Mouse (Mus musculus) heart, adult 8-10 months (tissue): ENCODE results near the gene Reep1. TPM values are rescaled to one million over a fixed set of nuclear protein-coding genes. Genes with fewer than 3 reads are reported as not detected.

Experiments
- DNase-seq: peaks from one replicate; pipeline ENCODE4 v3.0.0; 2022; ENCODE audit warnings: low spot score
- total RNA-seq, 4 experiments: library from RNA; stranded (reverse); gene quantifications; 2 replicates each; pipeline ENCODE4 v1.2.4; 2022

Reep1 gene
- total RNA-seq: 10 to 100 TPM; 16.2 to 20.0 (median 18.0) TPM

- peak; percentile 13 for DNase-seq
These were observed at the start of gene Reep1 for GRCm38 (mm10) chr6:71707511-71708501. Gene Reep1 (plus strand): TSS chr6:71707561.

- DNase-seq: peak; percentile 25
These were observed 49.1 kb upstream of the Reep1 start for GRCm38 (mm10) chr6:71658290-71658689.

- no peak for DNase-seq
These were observed 42.9 kb upstream of the Reep1 start for GRCm38 (mm10) chr6:71664511-71664910.

GRCm38 (mm10) chr6:71673166-71673565, 34.2 kb upstream of the Reep1 start:
- DNase-seq: no peak

- no peak for DNase-seq
These were observed 28.5 kb upstream of the Reep1 start for GRCm38 (mm10) chr6:71678891-71679290.

GRCm38 (mm10) chr6:71695150-71695549, 12.2 kb upstream of the Reep1 start:
- no peak for DNase-seq

- no peak for DNase-seq
These were observed 11.8 kb upstream of the Reep1 start for GRCm38 (mm10) chr6:71695599-71695998.

- no peak for DNase-seq
These were observed 490 bp upstream of the Reep1 start for GRCm38 (mm10) chr6:71706871-71707270.

- no peak for DNase-seq
These were observed 1.2 kb downstream of the Reep1 start for GRCm38 (mm10) chr6:71708528-71708927.

GRCm38 (mm10) chr6:71710323-71710722, 3.0 kb downstream of the Reep1 start:
- no peak for DNase-seq

- DNase-seq: no peak
These were observed 3.8 kb downstream of the Reep1 start for GRCm38 (mm10) chr6:71711201-71711600.

- DNase-seq: no peak
These were observed 6.2 kb downstream of the Reep1 start for GRCm38 (mm10) chr6:71713532-71713931.

- no peak for DNase-seq
These were observed 7.6 kb downstream of the Reep1 start for GRCm38 (mm10) chr6:71715006-71715405.

- DNase-seq: no peak
These were observed 9.1 kb downstream of the Reep1 start for GRCm38 (mm10) chr6:71716434-71716833.

GRCm38 (mm10) chr6:71718322-71718721, 11.0 kb downstream of the Reep1 start:
- DNase-seq: no peak

GRCm38 (mm10) chr6:71719302-71719701, 11.9 kb downstream of the Reep1 start:
- DNase-seq: no peak

- no peak for DNase-seq
These were observed 15.6 kb downstream of the Reep1 start for GRCm38 (mm10) chr6:71722988-71723387.

- DNase-seq: no peak
These were observed 16.2 kb downstream of the Reep1 start for GRCm38 (mm10) chr6:71723555-71723954.

- no peak for DNase-seq
These were observed 19.3 kb downstream of the Reep1 start for GRCm38 (mm10) chr6:71726710-71727109.

GRCm38 (mm10) chr6:71728306-71728705, 20.9 kb downstream of the Reep1 start:
- DNase-seq: peak; percentile 11

GRCm38 (mm10) chr6:71734910-71735599, 27.7 kb downstream of the Reep1 start:
- no peak for DNase-seq

GRCm38 (mm10) chr6:71735600-71736010, 28.2 kb downstream of the Reep1 start:
- no peak for DNase-seq

GRCm38 (mm10) chr6:71736101-71736500, 28.7 kb downstream of the Reep1 start:
- no peak for DNase-seq
